Comparison of ENCODE assay signal across 14 mouse cellular contexts in the genomic region with DNA sequence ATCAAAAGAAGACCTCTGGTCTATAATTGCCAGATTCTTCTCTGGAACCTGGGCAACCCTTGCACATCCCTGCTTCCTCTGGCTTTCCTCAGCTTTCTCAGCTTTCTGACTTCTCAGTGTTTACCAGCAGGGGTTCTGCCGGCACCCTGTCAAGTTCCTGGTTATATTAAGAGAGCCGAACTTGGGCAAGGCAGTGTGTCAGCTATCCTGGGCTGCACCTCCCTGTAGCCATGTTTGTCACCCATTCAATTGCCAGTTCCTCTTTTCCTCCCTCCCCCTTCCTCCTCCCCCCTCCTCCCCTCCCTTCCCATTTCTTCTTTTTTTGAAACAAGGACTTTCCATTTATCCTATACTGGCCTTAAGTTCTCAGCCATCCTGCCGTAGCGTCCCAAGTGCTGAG.
"Had no signal": no experiment of that assay in that cellular context is flagged by ENCODE, and none has a peak within 500 bp of the region (broad histone marks: within the 10 kb centered on the region; RNA-seq: fewer than 3 reads in every experiment).

No protein-coding gene starts in this region.

- H3K27me3 ChIP-seq: limb, embryonic 15.5 days; liver, embryonic 12.5 days; midbrain, embryonic 12.5 days; neural tube, embryonic 12.5 days had no signal

- DNase-seq: kidney, adult 11 months; kidney, postnatal 10 days; lung, embryonic 14.5 days; retina, postnatal 1 day; right cerebral cortex, postnatal 4 days; spleen, adult 18-20 months; thymus, postnatal 36 days had no signal

- ATAC-seq: liver, embryonic 12.5 days; midbrain, embryonic 16.5 days had no signal

- H3K9me3 ChIP-seq: limb, embryonic 15.5 days; liver, embryonic 12.5 days; megakaryocyte, embryonic 14.5 days; midbrain, embryonic 12.5 days; neural tube, embryonic 12.5 days had no signal

- H3K4me2 ChIP-seq: limb, embryonic 15.5 days; liver, embryonic 12.5 days; lung, embryonic 14.5 days; midbrain, embryonic 12.5 days; neural tube, embryonic 12.5 days had no signal

- H3K27ac ChIP-seq: limb, embryonic 15.5 days; liver, embryonic 12.5 days; midbrain, embryonic 12.5 days; neural tube, embryonic 12.5 days had no signal

- H3K9ac ChIP-seq: limb, embryonic 15.5 days; liver, embryonic 12.5 days; lung, embryonic 14.5 days; midbrain, embryonic 12.5 days; neural tube, embryonic 12.5 days had no signal

- H3K4me1 ChIP-seq: liver, embryonic 12.5 days; midbrain, embryonic 12.5 days; neural tube, embryonic 12.5 days had no signal

- H3K36me3 ChIP-seq: limb, embryonic 15.5 days; liver, embryonic 12.5 days; midbrain, embryonic 12.5 days; neural tube, embryonic 12.5 days had no signal

- H3K4me3 ChIP-seq: limb, embryonic 15.5 days; liver, embryonic 12.5 days; megakaryocyte, embryonic 14.5 days; midbrain, embryonic 12.5 days; myocyte; neural tube, embryonic 12.5 days had no signal
